Mouse (Mus musculus): ENCODE data around the gene Vmn1r211. TPM values are rescaled to one million over a fixed set of nuclear protein-coding genes. Genes with fewer than 3 reads are reported as not detected.
"Not testable (repeated sequence)": the region's sequence is repeated elsewhere in the genome, so short reads cannot be mapped to it uniquely, and the experiment has no call there.

Vmn1r211 gene
- polyA plus RNA-seq (2015; fragmentation: Nextera tagmentation; extraction: Ambion mirVana): not detected in 2 replicates

- ATAC-seq (replicated peaks; ENCODE audit: extremely low read depth, insufficient read depth, low FRiP score): no peak
- WGBS: 62% methylated on average over 1 of the region's 1 CpGs
- Histone ChIP-seq H3K4me3 (ENCODE audit: low read length) (no peak within 1 kb of the TSS), H3K9me3 (replicated peaks; ENCODE audit: control insufficient read depth, low read length) (no peaks in the 10 kb centered on the region), H3K4me2 (ENCODE audit: low read depth, low read length) (no peak within 1 kb of the TSS), H3K27ac (ENCODE audit: low read length) (no peak within 1 kb of the TSS), H3K4me1 (ENCODE audit: control insufficient read depth, insufficient read depth, low read length) (no peaks in the 10 kb centered on the region), H3K9ac (ENCODE audit: low read length) (no peak within 1 kb of the TSS), H3K36me3 (ENCODE audit: control insufficient read depth, insufficient read depth) (no peaks in the 10 kb centered on the region), H3K27me3 (ENCODE audit: control insufficient read depth, insufficient read depth, low read length) (no peaks in the 10 kb centered on the region)
These were observed at the start of gene Vmn1r211 for GRCm38 (mm10) chr13:22857461-22857860. Gene Vmn1r211 (minus strand): TSS chr13:22857561.

- Histone ChIP-seq H3K4me1 (ENCODE audit: control insufficient read depth, insufficient read depth, low read length) (no peaks in the 10 kb centered on the region), H3K4me2 (ENCODE audit: low read depth, low read length) (no peak within 1 kb of the TSS), H3K9ac (ENCODE audit: low read length) (no peak within 1 kb of the TSS), H3K27ac (ENCODE audit: low read length) (no peak within 1 kb of the TSS), H3K36me3 (ENCODE audit: control insufficient read depth, insufficient read depth) (no peaks in the 10 kb centered on the region), H3K27me3 (ENCODE audit: control insufficient read depth, insufficient read depth, low read length) (no peaks in the 10 kb centered on the region), H3K9me3 (replicated peaks; ENCODE audit: control insufficient read depth, low read length) (no peaks in the 10 kb centered on the region), H3K4me3 (ENCODE audit: low read length) (no peak within 1 kb of the TSS)
- WGBS: 74% methylated on average over 4 of the region's 4 CpGs
- no peak for ATAC-seq (replicated peaks; ENCODE audit: extremely low read depth, insufficient read depth, low FRiP score)
These were observed 26.7 kb upstream of the Vmn1r211 start, which contains the start of gene Vmn1r212 for GRCm38 (mm10) chr13:22884105-22884504. Gene Vmn1r212 (minus strand): TSS chr13:22884205.

- Histone ChIP-seq H3K27ac (ENCODE audit: low read length) (no peak overlapping the region), H3K4me3 (ENCODE audit: low read length) (no peak overlapping the region), H3K36me3 (ENCODE audit: control insufficient read depth, insufficient read depth) (no peaks in the 10 kb centered on the region), H3K9me3 (replicated peaks; ENCODE audit: control insufficient read depth, low read length) (no peaks in the 10 kb centered on the region), H3K4me2 (ENCODE audit: low read depth, low read length) (no peak overlapping the region), H3K27me3 (ENCODE audit: control insufficient read depth, insufficient read depth, low read length) (no peaks in the 10 kb centered on the region), H3K4me1 (ENCODE audit: control insufficient read depth, insufficient read depth, low read length) (no peaks in the 10 kb centered on the region), H3K9ac (ENCODE audit: low read length) (no peak overlapping the region)
- no peak for ATAC-seq (replicated peaks; ENCODE audit: extremely low read depth, insufficient read depth, low FRiP score)
- WGBS: 85% methylated on average over 1 of the region's 1 CpGs
These were observed 21.9 kb upstream of the Vmn1r211 start for GRCm38 (mm10) chr13:22879257-22879656.

GRCm38 (mm10) chr13:22854760-22855159 is 2.6 kb downstream of the Vmn1r211 start:
- no peaks in the 10 kb centered on the region for H3K9me3 ChIP-seq (replicated peaks; ENCODE audit: control insufficient read depth, low read length)
- H3K4me3 ChIP-seq (ENCODE audit: low read length): no peak overlapping the region
- WGBS: 61% methylated on average over 4 of the region's 4 CpGs
- no peaks in the 10 kb centered on the region for H3K36me3 ChIP-seq (ENCODE audit: control insufficient read depth, insufficient read depth)
- no peak for ATAC-seq (replicated peaks; ENCODE audit: extremely low read depth, insufficient read depth, low FRiP score)
- H3K27ac ChIP-seq (ENCODE audit: low read length): no peak overlapping the region
- no peak overlapping the region for H3K4me2 ChIP-seq (ENCODE audit: low read depth, low read length)
- H3K27me3 ChIP-seq (ENCODE audit: control insufficient read depth, insufficient read depth, low read length): no peaks in the 10 kb centered on the region
- H3K9ac ChIP-seq (ENCODE audit: low read length): no peak overlapping the region
- H3K4me1 ChIP-seq (ENCODE audit: control insufficient read depth, insufficient read depth, low read length): no peaks in the 10 kb centered on the region

GRCm38 (mm10) chr13:22846798-22847197 is 10.6 kb downstream of the Vmn1r211 start:
- Histone ChIP-seq H3K27me3 (ENCODE audit: control insufficient read depth, insufficient read depth, low read length) (no peaks in the 10 kb centered on the region), H3K9ac (ENCODE audit: low read length) (no peak overlapping the region), H3K27ac (ENCODE audit: low read length) (no peak overlapping the region), H3K9me3 (replicated peaks; ENCODE audit: control insufficient read depth, low read length) (no peaks in the 10 kb centered on the region), H3K4me2 (ENCODE audit: low read depth, low read length) (no peak overlapping the region), H3K4me3 (ENCODE audit: low read length) (no peak overlapping the region), H3K4me1 (ENCODE audit: control insufficient read depth, insufficient read depth, low read length) (no peaks in the 10 kb centered on the region), H3K36me3 (ENCODE audit: control insufficient read depth, insufficient read depth) (no peaks in the 10 kb centered on the region)
- WGBS: 54% methylated on average over 1 of the region's 1 CpGs
- no peak for ATAC-seq (replicated peaks; ENCODE audit: extremely low read depth, insufficient read depth, low FRiP score)

- H3K9me3 ChIP-seq (replicated peaks; ENCODE audit: control insufficient read depth, low read length); H3K4me1 ChIP-seq (ENCODE audit: control insufficient read depth, insufficient read depth, low read length); H3K4me2 ChIP-seq (ENCODE audit: low read depth, low read length); H3K9ac ChIP-seq (ENCODE audit: low read length); H3K27me3 ChIP-seq (ENCODE audit: control insufficient read depth, insufficient read depth, low read length); H3K27ac ChIP-seq (ENCODE audit: low read length); ATAC-seq (replicated peaks; ENCODE audit: extremely low read depth, insufficient read depth, low FRiP score); H3K4me3 ChIP-seq (ENCODE audit: low read length); H3K36me3 ChIP-seq (ENCODE audit: control insufficient read depth, insufficient read depth): not testable (repeated sequence)
- 80% methylated on average over 3 of the region's 3 CpGs for WGBS
These were observed 13.1 kb downstream of the Vmn1r211 start for GRCm38 (mm10) chr13:22844304-22844703.

GRCm38 (mm10) chr13:22831248-22831647 is 26.1 kb downstream of the Vmn1r211 start, which contains the start of gene Vmn1r210:
Gene Vmn1r210 (minus strand): TSS chr13:22831348.
- H3K9me3 ChIP-seq (replicated peaks; ENCODE audit: control insufficient read depth, low read length): no peaks in the 10 kb centered on the region
- whole genome bisulfite sequencing: 42% methylated on average over 4 of the region's 4 CpGs
- ATAC-seq (replicated peaks; ENCODE audit: extremely low read depth, insufficient read depth, low FRiP score): no peak

GRCm38 (mm10) chr13:22829395-22829794 is 28.0 kb downstream of the Vmn1r211 start:
- not testable (repeated sequence) for H3K27ac ChIP-seq (ENCODE audit: low read length); H3K27me3 ChIP-seq (ENCODE audit: control insufficient read depth, insufficient read depth, low read length); H3K36me3 ChIP-seq (ENCODE audit: control insufficient read depth, insufficient read depth); H3K9ac ChIP-seq (ENCODE audit: low read length); H3K9me3 ChIP-seq (replicated peaks; ENCODE audit: control insufficient read depth, low read length); H3K4me1 ChIP-seq (ENCODE audit: control insufficient read depth, insufficient read depth, low read length); H3K4me3 ChIP-seq (ENCODE audit: low read length); H3K4me2 ChIP-seq (ENCODE audit: low read depth, low read length); ATAC-seq (replicated peaks; ENCODE audit: extremely low read depth, insufficient read depth, low FRiP score)
- 33% methylated on average over 7 of the region's 7 CpGs for WGBS

More at GRCm38 (mm10) chr13:22831248-22831647, 26.1 kb downstream of the Vmn1r211 start, which contains the start of gene Vmn1r210:
- H3K27me3 ChIP-seq (ENCODE audit: control insufficient read depth, insufficient read depth, low read length): no peaks in the 10 kb centered on the region
- H3K36me3 ChIP-seq (ENCODE audit: control insufficient read depth, insufficient read depth): no peaks in the 10 kb centered on the region
- H3K9ac ChIP-seq (ENCODE audit: low read length): no peak within 1 kb of the TSS
- H3K4me1 ChIP-seq (ENCODE audit: control insufficient read depth, insufficient read depth, low read length): no peaks in the 10 kb centered on the region
- H3K4me2 ChIP-seq (ENCODE audit: low read depth, low read length): no peak within 1 kb of the TSS
- H3K4me3 ChIP-seq (ENCODE audit: low read length): no peak within 1 kb of the TSS
- H3K27ac ChIP-seq (ENCODE audit: low read length): no peak within 1 kb of the TSS

- not testable (repeated sequence) for H3K4me1 ChIP-seq (ENCODE audit: control insufficient read depth, insufficient read depth, low read length); H3K36me3 ChIP-seq (ENCODE audit: control insufficient read depth, insufficient read depth); H3K27ac ChIP-seq (ENCODE audit: low read length); ATAC-seq (replicated peaks; ENCODE audit: extremely low read depth, insufficient read depth, low FRiP score); H3K4me2 ChIP-seq (ENCODE audit: low read depth, low read length); H3K9me3 ChIP-seq (replicated peaks; ENCODE audit: control insufficient read depth, low read length); H3K27me3 ChIP-seq (ENCODE audit: control insufficient read depth, insufficient read depth, low read length); H3K9ac ChIP-seq (ENCODE audit: low read length); H3K4me3 ChIP-seq (ENCODE audit: low read length)
- 64% methylated on average over 1 of the region's 1 CpGs for WGBS
These were observed 35.8 kb downstream of the Vmn1r211 start for GRCm38 (mm10) chr13:22821601-22822000.
